Mouse (Mus musculus): ENCODE measurements around the gene Rreb1.

GRCm38 (mm10) chr13:37792739-37793336, 14.6 kb downstream of the Rreb1 start:
- TF ChIP-seq CTCF (IDR thresholded peaks at IDR 0.05; ENCODE audit: control insufficient read depth, insufficient read depth, insufficient read length) (no peak), USF1 (IDR thresholded peaks at IDR 0.05; ENCODE audit: low read depth) (no peak)

All from C2C12 (cell line).